Mouse (Mus musculus) hindbrain, embryonic 13.5 days (tissue): ENCODE data around the gene Sfi1. TPM values are rescaled to one million over a fixed set of nuclear protein-coding genes. Genes with fewer than 3 reads are reported as not detected.
"Not testable (repeated sequence)": the region's sequence is repeated elsewhere in the genome, so short reads cannot be mapped to it uniquely, and the experiment has no call there.

Experiments
- ATAC-seq: fragments of 200-750 bp; cut with Nextera tagmentation; 2 replicates; pipeline ENCODE4 v1.8.0; 2017; ENCODE audit warnings: moderate TSS enrichment; ENCODE audit not compliant: low FRiP score
- H3K27ac ChIP-seq: fragments of 300-500 bp; sonication (generic); 2 replicates; pipeline ENCODE4 v1.5.1; 2015; ENCODE audit warnings: inconsistent platforms, mild to moderate bottlenecking, moderate library complexity
- H3K27me3 ChIP-seq: fragments of 300-500 bp; sonication (generic); 2 replicates; pipeline ENCODE4 v1.6.1; 2015; ENCODE audit warnings: mild to moderate bottlenecking, inconsistent platforms
- H3K36me3 ChIP-seq: fragments of 300-500 bp; sonication (generic); 2 replicates; pipeline ENCODE4 v1.6.1; 2015; ENCODE audit warnings: mild to moderate bottlenecking, inconsistent platforms
- H3K4me1 ChIP-seq: fragments of 300-500 bp; sonication (generic); replicated peaks from 2 replicates; pipeline ENCODE4 v1.6.1; 2015; ENCODE audit warnings: inconsistent platforms
- H3K4me2 ChIP-seq: fragments of 300-500 bp; sonication (generic); 2 replicates; pipeline ENCODE4 v1.6.1; 2015; ENCODE audit warnings: inconsistent platforms, mild to moderate bottlenecking, moderate library complexity
- H3K4me3 ChIP-seq: fragments of 300-500 bp; sonication (generic); 2 replicates; pipeline ENCODE4 v1.5.1; 2015; ENCODE audit warnings: mild to moderate bottlenecking, inconsistent platforms
- H3K9ac ChIP-seq: fragments of 300-500 bp; sonication (generic); 2 replicates; pipeline ENCODE4 v1.6.1; 2015; ENCODE audit warnings: mild to moderate bottlenecking, inconsistent platforms
- H3K9me3 ChIP-seq: fragments of 300-500 bp; sonication (generic); 2 replicates; pipeline ENCODE4 v1.6.1; 2016; ENCODE audit warnings: inconsistent platforms
- WGBS: fragments of 180-500 bp; shearing (Covaris S2); methylation state at CpG from one replicate; pipeline ENCODE4 v1.1.7; 2015; 5-methylcytosine and 5-hydroxymethylcytosine counted together
- polyA plus RNA-seq: library from polyadenylated mRNA; unstranded; fragments of >200 nt; fragmentation: Nextera tagmentation; extraction: Ambion mirVana; gene quantifications from 2 replicates; pipeline ENCODE4 v1.2.1, GENCODE M21; 2015

Gene Sfi1
- polyA plus RNA-seq, 1 experiment from 2014 or later, result 13.5 TPM

DNA sequence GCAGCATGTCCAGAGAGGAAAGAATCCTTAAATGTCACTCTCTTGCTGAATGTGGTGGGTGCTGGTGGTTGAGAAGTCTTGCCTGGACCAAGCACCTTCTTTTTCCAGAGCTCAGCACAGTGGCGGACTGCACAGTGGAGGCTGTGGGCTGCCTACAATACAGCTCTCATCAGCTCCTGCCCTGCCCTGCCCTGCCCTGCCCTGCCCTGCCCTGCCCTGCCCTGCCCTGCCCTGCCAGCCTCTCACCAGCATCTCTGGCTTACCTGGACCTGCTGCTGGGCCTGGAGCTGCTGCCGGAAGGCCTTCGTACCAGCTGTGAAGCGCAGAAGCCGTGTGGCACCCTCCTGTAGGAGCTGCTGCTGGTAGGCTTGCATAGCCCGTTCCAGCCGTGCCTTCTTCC, 57.9 kb downstream of the Sfi1 start:
- H3K4me3 ChIP-seq, H3K4me2 ChIP-seq, H3K36me3 ChIP-seq, H3K4me1 ChIP-seq, H3K27ac ChIP-seq, H3K9ac ChIP-seq, ATAC-seq, H3K27me3 ChIP-seq: not testable (repeated sequence)
- peaks cover 23% of the 10 kb centered on the region for H3K9me3 ChIP-seq
- WGBS, result 95% methylated on average over 5 of the region's 7 CpGs

DNA sequence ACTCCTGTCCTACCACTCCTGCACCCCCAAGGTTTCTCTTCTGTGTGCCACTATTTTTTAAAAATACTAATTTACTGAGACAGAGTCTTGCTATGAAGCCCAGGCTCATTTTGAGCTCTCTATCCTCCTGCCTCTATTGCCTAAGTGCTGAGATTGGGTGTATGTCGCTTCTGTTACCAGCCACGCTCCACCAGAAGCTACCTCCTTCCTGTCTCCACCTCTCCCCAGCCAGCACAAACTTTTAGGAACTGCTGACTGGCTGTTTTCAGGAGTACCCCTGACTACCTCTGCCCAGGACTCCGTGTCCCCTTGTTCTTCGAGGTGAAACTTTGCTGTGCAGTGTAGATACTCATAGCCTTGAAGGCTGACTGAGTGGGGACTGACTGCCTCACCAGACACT, 59.9 kb downstream of the Sfi1 start:
- H3K4me2 ChIP-seq, H3K4me3 ChIP-seq, H3K27me3 ChIP-seq, H3K9ac ChIP-seq, H3K27ac ChIP-seq, H3K4me1 ChIP-seq: not testable (repeated sequence)
- peaks cover 23% of the 10 kb centered on the region for H3K9me3 ChIP-seq
- peak; percentile 21 for ATAC-seq
- peaks cover 21% of the 10 kb centered on the region for H3K36me3 ChIP-seq
- 71% methylated on average over 1 of the region's 4 CpGs for WGBS

DNA sequence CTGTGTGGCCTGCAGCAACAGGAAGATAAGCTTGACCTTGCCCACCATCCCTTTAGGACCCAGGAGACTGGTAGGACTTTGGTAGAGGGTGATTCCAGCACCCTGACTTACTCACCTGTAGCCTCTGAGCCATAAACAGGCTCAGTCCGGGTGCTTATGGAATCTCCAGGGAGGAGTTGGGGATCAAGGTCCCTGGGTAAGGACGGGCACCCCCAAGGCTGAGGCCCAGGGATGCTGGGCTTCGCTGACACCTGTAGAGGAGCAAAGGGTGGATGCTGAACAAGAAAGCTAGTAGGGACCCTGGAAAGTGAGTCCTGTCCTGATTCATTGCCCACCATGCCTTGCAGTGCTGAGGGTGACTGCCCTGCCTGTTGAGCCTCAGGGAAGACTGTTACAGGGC, 60.3 kb downstream of the Sfi1 start:
- not testable (repeated sequence) for H3K9ac ChIP-seq, H3K27ac ChIP-seq, H3K4me1 ChIP-seq, H3K4me3 ChIP-seq, H3K27me3 ChIP-seq, H3K4me2 ChIP-seq
- peaks cover 21% of the 10 kb centered on the region for H3K36me3 ChIP-seq
- 86% methylated on average over 3 of the region's 3 CpGs for WGBS
- peaks cover 21% of the 10 kb centered on the region for H3K9me3 ChIP-seq
- ATAC-seq, result peak; percentile 7; the same call in 1 of the 2 replicates

DNA sequence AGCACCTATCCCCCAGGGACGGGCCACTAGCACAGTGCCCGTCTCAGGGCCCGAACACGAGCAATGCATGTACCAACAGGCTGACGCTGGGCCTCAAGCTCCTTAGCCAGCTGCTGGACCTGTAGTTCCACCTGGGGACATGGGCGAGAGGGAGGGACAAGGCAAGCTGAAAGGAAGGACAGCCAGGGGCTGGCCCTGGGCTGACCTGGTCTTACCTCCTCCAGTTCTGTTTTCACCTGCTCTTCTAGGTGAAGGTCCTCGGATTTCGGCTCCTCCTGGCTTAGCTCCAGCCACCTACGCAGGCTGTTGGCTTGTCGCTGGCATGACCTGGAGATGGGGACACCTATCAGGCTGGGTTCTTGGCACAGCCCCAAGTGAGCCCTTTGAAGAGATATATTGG, 61.3 kb downstream of the Sfi1 start:
- not testable (repeated sequence) for H3K27me3 ChIP-seq, H3K4me3 ChIP-seq, H3K4me2 ChIP-seq, H3K27ac ChIP-seq, H3K4me1 ChIP-seq, H3K9ac ChIP-seq
- ATAC-seq, result peak; percentile 24
- Histone ChIP-seq H3K9me3 (peaks cover 23% of the 10 kb centered on the region), H3K36me3 (peaks cover 21% of the 10 kb centered on the region)
- WGBS, result 93% methylated on average over 9 of the region's 10 CpGs

DNA sequence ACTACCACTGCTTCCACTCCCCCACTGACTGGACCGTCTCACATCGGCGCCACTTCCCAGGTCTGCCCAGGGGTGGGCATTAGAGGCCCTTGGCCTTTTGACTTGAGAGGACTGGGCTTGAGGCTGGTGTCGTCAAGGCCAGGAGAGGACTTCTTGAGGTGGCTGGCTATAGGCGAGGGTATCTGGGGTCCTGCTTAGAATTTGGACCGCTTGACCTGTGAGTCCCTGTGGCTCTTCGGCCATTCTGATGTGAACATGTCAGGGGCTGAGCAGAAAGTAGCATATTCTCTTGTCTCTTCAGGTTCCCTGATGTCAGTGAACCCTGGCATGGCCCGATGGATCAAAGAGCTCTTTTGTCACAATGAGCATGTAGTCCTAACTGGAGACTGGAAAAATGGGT, 63.4 kb downstream of the Sfi1 start:
- H3K4me2 ChIP-seq, ATAC-seq: not testable (repeated sequence)
- 95% methylated on average over 8 of the region's 8 CpGs for WGBS

DNA sequence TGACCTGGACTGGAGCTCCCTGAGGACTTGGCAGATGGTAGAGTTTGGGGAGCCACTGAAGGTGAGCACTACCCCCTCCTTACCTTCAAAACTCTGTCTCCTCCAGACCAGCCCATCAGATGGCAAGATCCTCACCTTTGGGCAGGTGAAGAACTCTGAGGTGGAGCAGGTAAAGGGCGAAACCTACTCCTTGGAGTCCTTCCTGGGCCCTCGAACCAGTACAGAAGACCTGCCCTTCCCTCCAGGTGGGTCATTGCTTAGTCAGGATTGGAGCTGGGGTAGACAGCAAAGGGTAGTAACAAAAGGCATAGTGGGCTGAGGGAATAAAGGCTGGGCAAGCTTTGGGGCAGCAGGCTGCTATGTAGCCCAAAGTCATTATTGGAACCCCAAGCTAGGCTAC, 64.0 kb downstream of the Sfi1 start:
- not testable (repeated sequence) for H3K4me3 ChIP-seq, H3K4me1 ChIP-seq, H3K9ac ChIP-seq, H3K4me2 ChIP-seq, H3K27ac ChIP-seq, H3K27me3 ChIP-seq, ATAC-seq
- WGBS, result 98% methylated on average over 2 of the region's 2 CpGs
- Histone ChIP-seq H3K36me3 (peaks cover 21% of the 10 kb centered on the region), H3K9me3 (peaks cover 24% of the 10 kb centered on the region)

More for the DNA sequence above, 63.4 kb downstream of the Sfi1 start:
- not testable (repeated sequence) for H3K27ac ChIP-seq, H3K9ac ChIP-seq, H3K4me3 ChIP-seq, H3K27me3 ChIP-seq, H3K4me1 ChIP-seq
- H3K36me3 ChIP-seq, result peaks cover 21% of the 10 kb centered on the region
- H3K9me3 ChIP-seq, result peaks cover 24% of the 10 kb centered on the region

DNA sequence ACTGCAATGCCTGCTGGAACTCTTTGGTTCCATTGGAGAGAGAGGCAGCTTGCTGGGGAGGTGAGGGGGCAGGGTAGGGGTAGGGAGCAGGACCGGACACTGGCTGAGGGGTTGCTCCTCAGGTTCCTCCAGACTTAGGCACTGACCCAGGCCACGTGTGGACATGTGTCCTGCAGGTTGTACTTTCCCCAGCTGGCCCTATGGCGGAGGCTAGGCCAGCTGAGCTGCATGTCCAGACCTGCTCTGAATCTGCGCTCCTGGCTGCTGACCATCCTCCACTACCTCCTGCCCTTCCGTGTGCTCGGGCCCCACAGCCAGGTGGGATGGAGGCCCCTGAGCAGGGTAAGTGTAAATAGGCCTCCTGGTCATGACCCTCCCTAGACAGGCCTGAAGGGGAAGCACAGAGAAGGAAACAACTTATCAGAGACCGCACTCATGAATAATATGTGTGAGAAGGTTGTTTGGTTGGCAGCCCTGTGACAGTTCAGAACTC, 65.9 kb downstream of the Sfi1 start:
- not testable (repeated sequence) for H3K4me1 ChIP-seq, H3K4me3 ChIP-seq, H3K9ac ChIP-seq, H3K27me3 ChIP-seq, H3K27ac ChIP-seq, H3K4me2 ChIP-seq
- Histone ChIP-seq H3K9me3 (peaks cover 20% of the 10 kb centered on the region), H3K36me3 (peaks cover 18% of the 10 kb centered on the region)
- peak; percentile 33 for ATAC-seq
- WGBS, result 95% methylated on average over 5 of the region's 7 CpGs

DNA sequence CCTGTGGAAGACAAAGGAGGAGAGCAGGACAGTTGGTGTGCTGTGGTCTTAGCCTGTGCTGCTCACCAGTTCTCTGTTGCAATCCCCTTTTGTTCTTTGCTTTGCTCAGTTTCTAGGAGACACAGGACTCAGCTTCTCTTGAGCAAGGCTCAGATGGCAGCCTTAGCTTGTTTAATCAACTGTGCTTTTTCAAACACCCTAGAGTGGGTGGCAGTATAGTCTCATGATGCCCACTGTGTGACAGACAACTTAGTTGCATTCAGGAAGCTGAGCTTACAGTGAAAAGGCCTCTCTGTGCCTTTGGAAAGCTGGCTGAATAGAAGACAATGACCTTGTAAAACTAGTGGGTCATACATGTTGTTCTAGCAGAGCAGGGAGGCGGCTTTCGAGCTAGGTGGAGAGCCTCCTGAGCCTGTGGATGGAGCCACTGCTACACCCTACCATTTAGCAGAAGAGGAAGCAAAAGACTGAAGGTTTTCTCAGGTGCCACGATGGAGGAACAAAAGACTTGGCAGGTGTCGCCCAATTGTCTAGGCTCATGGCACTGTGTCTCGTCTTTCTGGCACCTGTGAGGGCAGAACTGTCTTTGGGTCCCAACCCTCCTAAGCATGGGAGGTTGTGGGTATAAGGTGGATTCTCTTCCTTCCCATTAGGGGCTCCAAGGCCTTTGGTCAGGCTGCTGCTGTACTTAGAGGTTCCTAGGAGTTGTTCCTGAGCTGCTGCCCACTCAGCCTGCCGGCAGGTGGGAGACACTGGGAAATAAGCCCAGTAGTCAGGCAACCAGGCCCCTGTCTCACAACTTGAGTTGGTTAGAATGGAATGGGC, 66.6 kb downstream of the Sfi1 start:
- not testable (repeated sequence) for H3K4me1 ChIP-seq, H3K4me3 ChIP-seq, H3K9ac ChIP-seq, H3K27ac ChIP-seq, H3K4me2 ChIP-seq, H3K27me3 ChIP-seq
- Histone ChIP-seq H3K36me3 (peaks cover 14% of the 10 kb centered on the region), H3K9me3 (peaks cover 15% of the 10 kb centered on the region)
- WGBS, result 84% methylated on average over 6 of the region's 6 CpGs
- peak; percentile 11 for ATAC-seq

DNA sequence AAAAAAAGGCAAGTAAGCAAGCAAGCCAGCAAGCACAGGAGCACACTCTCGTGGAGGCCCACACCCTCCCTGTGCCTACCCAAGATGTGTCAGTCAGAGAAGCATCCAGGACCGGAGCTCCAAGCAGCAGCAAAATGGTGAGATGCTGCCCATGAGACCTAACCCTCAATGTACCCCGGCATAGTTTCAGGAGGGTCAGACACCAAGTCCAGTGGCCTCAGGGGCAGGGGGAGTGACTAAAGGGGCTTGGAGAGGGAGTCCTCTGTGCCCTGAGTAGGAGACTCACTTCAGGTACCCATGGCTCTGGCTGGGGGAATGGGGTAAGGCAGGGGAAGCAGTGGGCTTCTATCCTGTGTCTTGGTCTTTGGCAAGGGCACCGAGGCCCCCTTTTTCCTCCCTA, 67.3 kb downstream of the Sfi1 start:
- H3K27ac ChIP-seq, H3K4me2 ChIP-seq, H3K4me3 ChIP-seq, H3K9ac ChIP-seq, ATAC-seq, H3K4me1 ChIP-seq, H3K27me3 ChIP-seq: not testable (repeated sequence)
- Histone ChIP-seq H3K9me3 (peaks cover 15% of the 10 kb centered on the region), H3K36me3 (peaks cover 14% of the 10 kb centered on the region)
- 97% methylated on average over 4 of the region's 4 CpGs for WGBS

DNA sequence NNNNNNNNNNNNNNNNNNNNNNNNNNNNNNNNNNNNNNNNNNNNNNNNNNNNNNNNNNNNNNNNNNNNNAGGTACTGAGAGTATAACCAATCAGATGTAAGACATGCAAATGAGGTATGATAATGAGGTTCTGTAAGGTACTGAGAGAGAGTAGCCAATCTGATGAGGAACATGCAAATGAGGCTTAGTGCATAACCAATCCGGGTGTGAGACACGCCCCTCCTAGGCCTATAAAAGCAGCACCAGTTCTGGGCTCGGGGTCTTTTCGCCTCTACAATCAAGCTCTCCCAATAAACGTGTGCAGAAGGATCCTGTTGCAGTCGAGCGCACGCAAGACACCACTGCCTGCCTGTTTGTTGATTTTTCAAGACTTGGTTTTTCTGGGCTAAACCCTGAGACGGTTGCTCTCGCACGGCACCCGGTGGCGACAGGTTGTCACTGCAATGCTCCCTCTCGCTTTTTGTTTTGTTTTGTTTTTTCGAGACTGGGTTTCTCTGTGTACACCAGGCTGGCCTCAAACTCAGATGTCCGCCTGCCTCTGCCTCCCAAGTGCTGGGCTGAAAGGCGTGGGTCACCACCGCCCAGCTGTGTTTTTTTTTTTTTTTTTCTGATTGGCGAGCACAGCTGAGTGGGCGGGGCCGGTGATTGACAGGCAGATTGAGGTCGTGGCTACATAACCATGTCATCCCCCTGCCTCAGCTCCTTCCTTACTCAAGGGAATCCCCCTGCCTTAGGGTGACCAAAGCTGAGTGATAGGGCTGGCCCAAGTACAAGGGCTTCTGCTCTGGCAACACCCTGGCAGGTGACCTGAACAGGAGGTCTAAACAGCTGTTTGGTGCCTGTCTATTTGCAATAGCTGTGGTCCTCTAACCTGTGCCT, 68.1 kb downstream of the Sfi1 start:
- not testable (repeated sequence) for H3K27me3 ChIP-seq, H3K9ac ChIP-seq, H3K36me3 ChIP-seq, H3K4me2 ChIP-seq, ATAC-seq, H3K4me3 ChIP-seq, H3K27ac ChIP-seq, H3K4me1 ChIP-seq
- peaks cover 13% of the 10 kb centered on the region for H3K9me3 ChIP-seq
- WGBS, result 91% methylated on average over 22 of the region's 22 CpGs

DNA sequence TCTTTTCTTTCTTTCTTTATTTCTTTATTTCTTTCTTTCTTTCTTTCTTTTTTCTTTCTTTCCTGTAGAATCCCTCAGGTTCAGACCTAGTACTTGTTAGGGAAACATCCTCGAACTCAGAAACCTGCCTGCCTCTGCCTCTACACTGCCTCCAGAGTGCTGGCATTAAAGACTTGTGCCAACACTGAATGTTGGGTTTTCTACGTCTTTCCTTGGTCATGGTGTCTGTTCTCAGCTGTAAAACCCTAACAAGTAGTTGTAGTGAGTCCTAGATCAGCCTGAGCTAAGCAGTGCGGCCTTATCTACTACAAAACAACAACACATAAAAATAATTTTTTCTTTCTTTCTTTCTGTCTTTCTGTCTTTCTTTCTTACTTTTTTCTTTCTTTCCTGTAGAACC, 78.9 kb downstream of the Sfi1 start:
- Histone ChIP-seq H3K27me3 (no peaks in the 10 kb centered on the region), H3K4me2 (no peak overlapping the region), H3K9ac (no peak overlapping the region), H3K4me3 (no peak overlapping the region), H3K27ac (no peak overlapping the region), H3K9me3 (peaks cover 41% of the 10 kb centered on the region), H3K4me1 (no peaks in the 10 kb centered on the region), H3K36me3 (no peaks in the 10 kb centered on the region)
- no peak for ATAC-seq
- WGBS, result 71% methylated on average over 3 of the region's 3 CpGs

DNA sequence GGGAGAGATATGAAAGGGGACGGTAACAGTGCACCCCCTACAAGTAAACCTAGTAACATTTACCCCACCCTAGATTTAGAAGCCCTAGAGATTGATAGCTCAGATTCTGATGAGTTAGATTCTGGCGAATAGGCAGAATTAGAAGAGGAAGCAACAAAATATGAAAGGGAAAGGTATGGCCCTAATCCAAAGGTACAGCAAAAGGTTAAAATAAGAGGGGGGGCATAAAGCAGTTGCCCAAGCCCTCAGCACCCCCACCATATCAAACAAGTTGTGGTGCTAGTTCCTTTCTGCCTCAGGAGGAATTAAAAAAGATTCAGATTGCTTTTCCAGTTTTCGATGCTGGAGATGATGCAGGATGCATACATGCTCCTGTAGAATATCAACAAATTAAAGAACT, 87.1 kb downstream of the Sfi1 start:
- no peak for ATAC-seq
- Histone ChIP-seq H3K9ac (no peak overlapping the region), H3K36me3 (no peaks in the 10 kb centered on the region), H3K9me3 (peaks cover 64% of the 10 kb centered on the region), H3K4me2 (no peak overlapping the region), H3K27ac (no peak overlapping the region), H3K27me3 (no peaks in the 10 kb centered on the region), H3K4me1 (no peaks in the 10 kb centered on the region), H3K4me3 (no peak overlapping the region)
- WGBS, result 82% methylated on average over 3 of the region's 3 CpGs
